8 mouse cellular contexts compared by ENCODE assay signal in the genomic region with DNA sequence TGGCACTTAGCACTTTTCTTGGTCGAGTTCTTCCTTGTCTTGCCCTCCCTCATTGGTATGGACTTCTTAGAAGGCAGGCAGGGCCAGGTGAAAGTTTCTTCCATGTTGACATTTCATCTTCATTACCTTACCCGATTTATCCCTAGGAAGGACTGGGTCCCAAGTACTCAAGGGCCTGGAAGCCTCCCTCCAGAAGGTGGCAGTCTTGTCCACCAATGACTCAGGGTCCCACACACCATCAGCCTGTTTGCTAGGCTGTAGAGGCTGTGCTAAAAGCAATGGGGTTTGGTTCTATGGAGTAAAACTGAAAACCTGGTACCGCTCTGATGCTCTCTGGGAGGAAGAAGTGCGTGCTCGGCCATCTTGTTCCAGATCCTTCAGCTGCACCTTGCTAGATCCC. TPM values are rescaled to one million over a fixed set of nuclear protein-coding genes. Genes with fewer than 3 reads are reported as not detected.
DNase-seq lines count a peak whose midpoint lies in the region; ATAC-seq and TF ChIP-seq lines count a peak whose summit lies in the region.

No protein-coding gene starts in this region.

- H3K4me2 ChIP-seq in forebrain, embryonic 12.5 days = no peak overlapping the region
- no peak overlapping the region for H3K4me2 ChIP-seq in heart, postnatal 0 days (ENCODE audit: low read depth, low read length)

- H3K4me1 ChIP-seq in forebrain, embryonic 10.5 days = no peaks in the 10 kb centered on the region
- no peaks in the 10 kb centered on the region for H3K4me1 ChIP-seq in forebrain, embryonic 12.5 days
- H3K4me1 ChIP-seq in heart, postnatal 0 days (ENCODE audit: control insufficient read depth, insufficient read depth) = no peaks in the 10 kb centered on the region

- WGBS in forebrain, embryonic 10.5 days = 80% methylated on average over 5 of the region's 5 CpGs
- 80% methylated on average over 5 of the region's 5 CpGs for WGBS in forebrain, embryonic 12.5 days
- 80% methylated on average over 5 of the region's 5 CpGs for WGBS in heart, postnatal 0 days

- H3K27me3 ChIP-seq in forebrain, embryonic 10.5 days (ENCODE audit: poor library complexity, severe bottlenecking) = peaks cover 10% of the 10 kb centered on the region; the same call in 1 of the 2 replicates
- 0 out of 2 replicates have a peak, but pooled peaks cover 6% of the 10 kb centered on the region for H3K27me3 ChIP-seq in forebrain, embryonic 12.5 days
- H3K27me3 ChIP-seq in heart, postnatal 0 days (ENCODE audit: control insufficient read depth, insufficient read depth, low read length) = no peaks in the 10 kb centered on the region

- H3K36me3 ChIP-seq in forebrain, embryonic 10.5 days (replicated peaks) = no peaks in the 10 kb centered on the region
- no peaks in the 10 kb centered on the region for H3K36me3 ChIP-seq in forebrain, embryonic 12.5 days (replicated peaks)
- H3K36me3 ChIP-seq in heart, postnatal 0 days (replicated peaks; ENCODE audit: control insufficient read depth, insufficient read depth, low read length) = no peaks in the 10 kb centered on the region

- no peak overlapping the region for H3K4me3 ChIP-seq in forebrain, embryonic 10.5 days
- no peak overlapping the region for H3K4me3 ChIP-seq in forebrain, embryonic 12.5 days (replicated peaks)
- no peak overlapping the region for H3K4me3 ChIP-seq in heart, postnatal 0 days (ENCODE audit: low read depth, low read length)

- no peak overlapping the region for H3K9ac ChIP-seq in forebrain, embryonic 12.5 days
- H3K9ac ChIP-seq in heart, postnatal 0 days (replicated peaks; ENCODE audit: low read depth, low read length) = no peak overlapping the region

- H3K27ac ChIP-seq in forebrain, embryonic 10.5 days = no peak overlapping the region
- H3K27ac ChIP-seq in forebrain, embryonic 12.5 days = no peak overlapping the region
- H3K27ac ChIP-seq in heart, postnatal 0 days (ENCODE audit: low read depth) = no peak overlapping the region

- no peaks in the 10 kb centered on the region for H3K9me3 ChIP-seq in forebrain, embryonic 10.5 days
- no peaks in the 10 kb centered on the region for H3K9me3 ChIP-seq in forebrain, embryonic 12.5 days
- H3K9me3 ChIP-seq in heart, postnatal 0 days (replicated peaks; ENCODE audit: control insufficient read depth, low read length) = no peaks in the 10 kb centered on the region

- TF ChIP-seq EP300 in heart, postnatal 0 days (IDR thresholded peaks at IDR 0.05; ENCODE audit: low read depth) = no peak

- ATAC-seq in forebrain, embryonic 12.5 days (ENCODE audit: low FRiP score) = no peak
- peak; percentile 60; the same call in 1 of the 2 replicates for ATAC-seq in heart, postnatal 0 days (ENCODE audit: insufficient read depth, low read depth)

- peak; percentile 74 for TF ChIP-seq CTCF in heart, postnatal 0 days (IDR thresholded peaks at IDR 0.05; ENCODE audit: low read depth)

- DNase-seq in forebrain, embryonic 10.5 days (ENCODE audit: extremely low spot score, low spot score) = peak; percentile 20
- DNase-seq in ovary, postnatal 36 days (ENCODE audit: low spot score) = peak; percentile 38
- no peak for DNase-seq in ovary, adult 18-20 months (ENCODE audit: low spot score)
- peak; percentile 50 to 61 for DNase-seq in adrenal gland, postnatal 36 days
- peak; percentile 59 for DNase-seq in heart, postnatal 0 days (ENCODE audit: low spot score)
- DNase-seq in lung, postnatal 10 days = peak; percentile 69
- DNase-seq in urinary bladder, postnatal 25 days (ENCODE audit: low spot score) = peak; percentile 30

RNA-seq across cellular contexts. Expression of gene Thegl, which starts 13.9 kb away (rescaled TPM):
- 0.25 and 0.26 TPM in 2 replicates for polyA plus RNA-seq in forebrain, embryonic 10.5 days (2016; fragmentation: Nextera tagmentation; extraction: Ambion mirVana)
- polyA plus RNA-seq in forebrain, embryonic 12.5 days (2016; fragmentation: Nextera tagmentation; extraction: Ambion mirVana) = 0.33 and 0.42 TPM in 2 replicates
- total RNA-seq in adrenal gland, postnatal 36 days (2021) = not detected
- not detected in 2 replicates for total RNA-seq in heart, postnatal 0 days (2014; rRNA removed; ENCODE audit: low replicate concordance)
- not detected in 2 replicates for polyA plus RNA-seq in heart, postnatal 0 days (2015; fragmentation: Nextera tagmentation; extraction: Ambion mirVana)

RNA-seq across cellular contexts. Expression of gene Arl9, which starts 25.9 kb away (rescaled TPM):
- not detected in 2 replicates for polyA plus RNA-seq in forebrain, embryonic 10.5 days (2016; fragmentation: Nextera tagmentation; extraction: Ambion mirVana)
- not detected in 2 replicates for polyA plus RNA-seq in forebrain, embryonic 12.5 days (2016; fragmentation: Nextera tagmentation; extraction: Ambion mirVana)
- total RNA-seq in adrenal gland, postnatal 36 days (2021) = not detected
- not detected in 2 replicates for total RNA-seq in heart, postnatal 0 days (2014; rRNA removed; ENCODE audit: low replicate concordance)
- polyA plus RNA-seq in heart, postnatal 0 days (2015; fragmentation: Nextera tagmentation; extraction: Ambion mirVana) = not detected in 2 replicates

RNA-seq across cellular contexts. Expression of gene Srp72, which starts 55.3 kb away (rescaled TPM):
- 80.8 and 81.1 TPM in 2 replicates for polyA plus RNA-seq in forebrain, embryonic 10.5 days (2016; fragmentation: Nextera tagmentation; extraction: Ambion mirVana)
- polyA plus RNA-seq in forebrain, embryonic 12.5 days (2016; fragmentation: Nextera tagmentation; extraction: Ambion mirVana) = 63.5 and 64.3 TPM in 2 replicates
- total RNA-seq in adrenal gland, postnatal 36 days (2021) = 100 to 1,000 TPM; 151 to 162 TPM
- total RNA-seq in heart, postnatal 0 days (2014; rRNA removed; ENCODE audit: low replicate concordance) = 21.8 and 37.8 TPM in 2 replicates
- polyA plus RNA-seq in heart, postnatal 0 days (2015; fragmentation: Nextera tagmentation; extraction: Ambion mirVana) = 32.2 and 36.3 TPM in 2 replicates
